Mouse (Mus musculus) limb, embryonic 14.5 days (tissue): ENCODE data around the gene Alox5ap. TPM values are rescaled to one million over a fixed set of nuclear protein-coding genes. Genes with fewer than 3 reads are reported as not detected.

Experiments
- ATAC-seq: fragments of 200-750 bp; cut with Nextera tagmentation; 2 replicates; pipeline ENCODE4 v1.8.0; 2017; ENCODE audit warnings: low read depth, moderate number of reproducible peaks, moderate TSS enrichment; ENCODE audit not compliant: low FRiP score
- DNase-seq: peaks from one replicate; pipeline ENCODE4 v3.0.0-alpha.2; 2015; ENCODE audit warnings: low spot score
- H3K27ac ChIP-seq: fragments of 300-500 bp; sonication (generic); replicated peaks from 2 replicates; pipeline ENCODE4 v1.5.1; 2014; ENCODE audit warnings: low read depth, mild to moderate bottlenecking, low read length, moderate library complexity, mixed read lengths
- H3K27me3 ChIP-seq: fragments of 300-500 bp; sonication (generic); 2 replicates; pipeline ENCODE4 v1.6.1; 2014; ENCODE audit warnings: low read length, mixed read lengths; ENCODE audit not compliant: control insufficient read depth, insufficient read depth
- H3K36me3 ChIP-seq: fragments of 300-500 bp; sonication (generic); 2 replicates; pipeline ENCODE4 v1.6.1; 2014; ENCODE audit warnings: mild to moderate bottlenecking, low read length, moderate library complexity, mixed read lengths; ENCODE audit not compliant: control insufficient read depth, insufficient read depth
- H3K4me1 ChIP-seq: fragments of 300-500 bp; sonication (generic); 2 replicates; pipeline ENCODE4 v1.6.1; 2014; ENCODE audit warnings: antibody characterized with exemption, low read length, mixed read lengths; ENCODE audit not compliant: control insufficient read depth, insufficient read depth
- H3K4me2 ChIP-seq: fragments of 300-500 bp; sonication (generic); replicated peaks from 2 replicates; pipeline ENCODE4 v1.6.1; 2014; ENCODE audit warnings: low read depth, mild to moderate bottlenecking, low read length, moderate library complexity; ENCODE audit not compliant: severe bottlenecking
- H3K4me3 ChIP-seq: fragments of 300-500 bp; sonication (generic); replicated peaks from 2 replicates; pipeline ENCODE4 v1.5.1; 2014; ENCODE audit warnings: low read length
- H3K9ac ChIP-seq: fragments of 300-500 bp; sonication (generic); 2 replicates; pipeline ENCODE4 v1.6.1; 2014; ENCODE audit warnings: mild to moderate bottlenecking, low read depth, low read length, moderate library complexity; ENCODE audit not compliant: severe bottlenecking
- H3K9me3 ChIP-seq: fragments of 300-500 bp; sonication (generic); 2 replicates; pipeline ENCODE4 v1.6.1; 2016; ENCODE audit warnings: low read length; ENCODE audit not compliant: control insufficient read depth
- POLR2A ChIP-seq: fragments of 200-500 bp; IDR thresholded peaks from 2 replicates; pipeline ENCODE4 v1.8.0; 2012; ENCODE audit warnings: inconsistent platforms, mild to moderate bottlenecking, moderate library complexity, borderline replicate concordance; ENCODE audit not compliant: insufficient read depth, insufficient read length; ENCODE audit errors: extremely low read depth
- WGBS: fragments of 180-500 bp; shearing (Covaris S2); extraction: QIAGEN DNeasy Blood & Tissue Kit; methylation state at CpG from one replicate; pipeline ENCODE4 v1.1.7; 2014; 5-methylcytosine and 5-hydroxymethylcytosine counted together
- polyA plus RNA-seq, 2 experiments: library from polyadenylated mRNA; depleted of rRNA in 1 of 2; stranded (reverse) in 1 of 2; unstranded in 1 of 2; fragments of >200 nt; fragmentation: Nextera tagmentation in 1 of 2; extraction: Ambion mirVana in 1 of 2; gene quantifications; 2 replicates each; pipeline versions ENCODE4 v1.2.1 to v1.2.3; 2012 to 2014

Alox5ap gene
- polyA plus RNA-seq, 2 experiments = 18.6 to 18.7 TPM

DNA sequence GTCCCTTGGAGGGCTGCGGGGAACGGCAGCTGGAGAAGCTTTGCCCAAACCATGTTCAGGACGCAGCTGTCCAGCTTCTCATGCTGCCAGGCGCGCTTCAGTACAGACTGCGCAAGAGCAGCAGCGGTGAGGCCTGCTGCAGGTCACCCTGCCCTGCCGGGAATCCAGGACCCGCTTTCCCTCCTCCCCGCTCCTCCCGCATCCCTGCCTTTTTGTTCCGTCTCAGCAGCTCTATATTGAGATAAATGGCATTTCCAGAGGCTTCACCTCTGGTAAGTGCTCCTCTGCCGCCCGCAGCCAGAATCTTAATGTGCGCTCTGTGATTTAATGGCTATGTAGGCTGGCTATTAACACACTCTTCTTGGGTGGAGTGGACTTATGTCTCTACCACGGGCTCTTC, 5.5 kb upstream of the Alox5ap start:
- no peak overlapping the region; the same call in 1 of the 2 replicates for H3K4me3 ChIP-seq
- H3K9ac ChIP-seq = peak overlapping the region; percentile 40; the same call in 1 of the 2 replicates
- peaks cover 6% of the 10 kb centered on the region for H3K4me1 ChIP-seq
- H3K27ac ChIP-seq = no peak overlapping the region
- no peaks in the 10 kb centered on the region for H3K27me3 ChIP-seq
- no peaks in the 10 kb centered on the region for H3K36me3 ChIP-seq
- peak; percentile 64 for ATAC-seq
- H3K4me2 ChIP-seq = peak overlapping the region; percentile 22; the same call in 1 of the 2 replicates
- no peak for TF ChIP-seq POLR2A
- peak; percentile 50 for DNase-seq
- H3K9me3 ChIP-seq = no peaks in the 10 kb centered on the region
- 29% methylated on average over 16 of the region's 16 CpGs for WGBS

DNA sequence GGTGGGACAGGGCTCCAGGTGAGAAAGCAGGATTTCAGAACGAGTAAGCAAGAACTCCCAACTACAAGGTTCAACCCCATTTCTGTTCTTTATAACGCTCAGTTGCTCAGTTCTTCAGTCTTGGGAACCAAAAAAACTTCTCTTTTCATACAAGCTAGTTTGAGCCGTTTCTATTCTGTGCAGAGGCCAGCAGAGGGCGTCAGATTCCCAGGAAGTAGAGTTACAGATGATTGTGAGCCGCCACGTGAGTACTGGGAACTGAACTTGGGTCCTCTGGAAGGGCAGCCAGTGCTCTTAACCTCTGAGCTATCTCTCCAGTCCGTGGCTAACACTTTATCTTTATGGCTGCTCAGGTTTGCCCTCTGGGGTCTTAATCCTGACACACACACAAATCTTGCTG, 3.1 kb upstream of the Alox5ap start:
- H3K4me3 ChIP-seq = no peak overlapping the region
- H3K9me3 ChIP-seq = no peaks in the 10 kb centered on the region
- no peak overlapping the region for H3K4me2 ChIP-seq
- H3K9ac ChIP-seq = no peak overlapping the region
- TF ChIP-seq POLR2A = no peak
- ATAC-seq (no peak), DNase-seq (no peak)
- 77% methylated on average over 7 of the region's 7 CpGs for WGBS
- H3K27ac ChIP-seq = no peak overlapping the region
- H3K4me1 ChIP-seq = peaks cover 6% of the 10 kb centered on the region
- H3K27me3 ChIP-seq = no peaks in the 10 kb centered on the region
- H3K36me3 ChIP-seq = no peaks in the 10 kb centered on the region

DNA sequence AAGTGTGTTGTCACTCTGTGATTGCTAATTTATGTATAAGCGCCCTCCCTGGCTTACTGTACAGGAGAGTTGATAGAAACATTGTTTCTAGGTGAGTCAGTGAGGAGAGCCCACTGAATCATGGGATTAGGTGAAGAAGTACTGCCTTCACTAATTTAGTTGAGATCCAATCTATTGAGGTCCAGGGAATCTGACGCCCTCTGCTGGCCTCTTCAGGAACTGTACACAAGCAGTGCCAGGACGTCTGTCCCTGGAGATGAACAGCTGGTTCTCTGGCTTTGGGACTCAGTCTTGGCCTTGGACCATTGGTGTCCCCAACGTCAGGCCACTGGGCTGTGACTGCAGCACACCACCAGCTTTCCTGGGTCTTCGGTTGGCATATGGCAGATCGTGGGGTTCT, 2.7 kb upstream of the Alox5ap start:
- Histone ChIP-seq H3K27me3 (no peaks in the 10 kb centered on the region), H3K27ac (no peak overlapping the region), H3K9ac (no peak overlapping the region), H3K4me1 (peaks cover 6% of the 10 kb centered on the region), H3K9me3 (no peaks in the 10 kb centered on the region), H3K4me3 (no peak overlapping the region), H3K4me2 (no peak overlapping the region), H3K36me3 (no peaks in the 10 kb centered on the region)
- DNase-seq = no peak
- no peak for TF ChIP-seq POLR2A
- ATAC-seq = no peak
- 63% methylated on average over 6 of the region's 6 CpGs for WGBS

DNA sequence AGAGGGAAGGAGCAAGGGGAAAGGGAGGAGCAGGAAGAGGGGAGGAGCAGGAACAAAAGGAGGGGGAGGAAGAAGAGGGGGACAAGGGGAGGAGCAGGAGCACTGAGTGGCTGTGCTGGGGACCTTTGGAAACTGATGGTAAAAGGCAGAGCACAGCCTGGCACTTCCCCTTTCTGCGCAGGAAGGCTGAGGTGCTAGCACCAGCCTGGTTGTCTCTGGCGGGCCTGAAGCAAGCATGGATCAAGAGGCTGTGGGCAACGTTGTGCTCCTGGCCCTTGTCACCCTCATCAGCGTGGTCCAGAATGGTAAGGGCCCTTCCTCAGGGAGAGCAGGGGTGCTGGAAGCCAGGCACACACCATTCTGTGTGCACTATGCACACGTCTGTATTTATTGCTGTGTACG, 312 bp downstream of the Alox5ap start:
- DNase-seq (no peak), ATAC-seq (no peak)
- no peak overlapping the region for H3K9ac ChIP-seq
- H3K27ac ChIP-seq = no peak overlapping the region
- no peaks in the 10 kb centered on the region for H3K27me3 ChIP-seq
- no peak overlapping the region for H3K4me3 ChIP-seq
- H3K4me1 ChIP-seq = no peaks in the 10 kb centered on the region
- H3K9me3 ChIP-seq = no peaks in the 10 kb centered on the region
- 43% methylated on average over 4 of the region's 6 CpGs for WGBS
- H3K4me2 ChIP-seq = no peak overlapping the region
- no peaks in the 10 kb centered on the region for H3K36me3 ChIP-seq
- no peak for TF ChIP-seq POLR2A

DNA sequence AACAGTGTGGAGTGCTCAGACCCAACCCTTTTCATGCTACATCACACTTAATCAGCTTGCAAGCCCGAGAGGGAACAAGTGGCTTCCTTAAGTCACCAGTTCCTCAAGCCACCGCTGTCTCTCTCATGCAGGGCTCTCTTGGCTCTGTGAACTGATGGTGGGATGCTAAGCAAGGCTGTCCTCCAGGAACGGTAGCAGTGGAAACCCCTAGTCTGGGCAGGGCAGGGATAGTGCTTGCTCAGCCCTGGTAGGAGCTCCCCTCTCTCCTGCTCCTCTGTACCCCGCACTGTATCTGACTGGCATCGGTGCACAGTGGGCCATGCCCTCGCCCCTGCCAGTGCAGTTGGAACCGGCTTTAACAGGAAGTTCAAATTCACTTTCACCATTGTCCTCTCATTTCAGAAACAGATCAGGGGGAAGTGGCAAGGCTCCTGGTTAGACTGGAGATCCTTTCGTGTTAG, 2.2 kb downstream of the Alox5ap start:
- no peak overlapping the region for H3K27ac ChIP-seq
- ATAC-seq (no peak), DNase-seq (no peak)
- no peak for TF ChIP-seq POLR2A
- H3K36me3 ChIP-seq = no peaks in the 10 kb centered on the region
- H3K4me2 ChIP-seq = no peak overlapping the region
- no peaks in the 10 kb centered on the region for H3K4me1 ChIP-seq
- no peaks in the 10 kb centered on the region for H3K27me3 ChIP-seq
- 84% methylated on average over 8 of the region's 8 CpGs for WGBS
- no peak overlapping the region for H3K9ac ChIP-seq
- H3K9me3 ChIP-seq = no peaks in the 10 kb centered on the region
- H3K4me3 ChIP-seq = no peak overlapping the region

DNA sequence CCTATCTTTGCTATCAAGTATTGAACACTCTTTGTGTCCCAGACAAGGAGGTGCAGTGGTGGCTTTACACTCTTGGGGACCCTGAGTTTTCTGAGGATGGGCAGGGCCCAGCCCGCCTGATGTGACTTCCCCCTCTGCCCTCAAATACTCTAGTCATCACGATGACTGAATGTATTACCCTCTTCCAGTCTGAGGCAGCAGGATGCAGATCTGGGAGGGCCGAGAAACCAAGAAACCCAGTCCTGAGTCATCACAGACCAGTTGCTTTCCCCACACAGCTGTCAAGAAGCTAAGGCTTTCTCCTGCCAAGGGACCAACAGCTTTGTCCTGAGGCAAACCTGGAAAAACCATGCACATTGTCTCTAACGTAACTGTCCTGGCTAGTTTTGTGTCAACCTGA, 2.9 kb downstream of the Alox5ap start:
- Histone ChIP-seq H3K27me3 (no peaks in the 10 kb centered on the region), H3K4me2 (no peak overlapping the region), H3K27ac (no peak overlapping the region), H3K9ac (no peak overlapping the region), H3K4me1 (no peaks in the 10 kb centered on the region), H3K36me3 (no peaks in the 10 kb centered on the region), H3K4me3 (no peak overlapping the region), H3K9me3 (no peaks in the 10 kb centered on the region)
- whole genome bisulfite sequencing = 66% methylated on average over 4 of the region's 4 CpGs
- DNase-seq (no peak), ATAC-seq (no peak)
- no peak for TF ChIP-seq POLR2A
